Mouse (Mus musculus): ENCODE data around the gene A530064D06Rik.
A peak's percentile ranks its signal among the peaks of the same experiment; 100 is the strongest.

DNA sequence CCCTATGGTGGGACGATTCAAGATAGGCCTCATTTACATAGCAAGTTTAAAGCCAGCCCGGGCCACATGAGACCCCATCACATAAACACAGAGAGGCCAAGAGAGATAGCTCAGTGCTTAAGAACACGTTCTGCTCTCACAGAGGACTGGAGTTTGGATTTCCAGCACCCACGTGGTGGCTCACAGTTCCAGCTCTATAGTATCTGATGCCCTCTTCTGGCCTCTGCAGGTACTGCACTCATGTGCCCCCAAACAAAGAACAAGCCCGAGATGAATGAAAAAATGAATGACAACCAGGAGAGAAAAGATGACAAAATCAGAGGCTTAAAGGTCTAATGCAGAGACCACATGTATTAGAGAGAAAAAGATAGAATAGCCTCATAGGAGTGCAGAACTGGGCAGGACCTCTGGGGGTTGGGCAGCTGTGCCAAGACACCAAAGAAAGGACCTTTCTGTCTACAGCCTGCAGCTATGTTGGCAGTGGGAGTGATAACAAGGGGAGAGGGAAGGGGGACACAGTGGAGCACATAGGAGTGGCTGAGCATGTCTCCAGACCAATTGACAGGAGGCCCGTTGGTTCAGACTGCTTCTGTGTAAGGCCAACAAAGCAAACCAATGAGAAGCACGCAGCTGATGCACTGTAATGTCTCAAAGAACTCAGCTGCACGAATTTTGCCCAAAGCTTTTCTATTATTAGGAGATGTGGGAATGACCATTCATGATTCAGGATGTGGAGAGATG lies 56.4 kb downstream of the A530064D06Rik start:
- TF ChIP-seq CTCF (IDR thresholded peaks at IDR 0.05; ENCODE audit: low read depth, low read length) = peak; percentile 69
- TF ChIP-seq GATA1 (IDR thresholded peaks at IDR 0.05; ENCODE audit: borderline replicate concordance, low read length) = no peak
- no peak for TF ChIP-seq TAL1 (conservative IDR thresholded peaks at IDR 0.05; ENCODE audit: low read depth, low read length)

Measured in G1E (cell line).